Mouse (Mus musculus) megakaryocyte, embryonic 14.5 days (primary cell): Measurements from ENCODE around the gene Spp1.

Source experiments
- FLI1 ChIP-seq: IDR thresholded peaks from 2 replicates; pipeline ENCODE4 v1.6.1; 2012; ENCODE audit warnings: low read length, inconsistent platforms, mixed read lengths
- GATA1 ChIP-seq: IDR thresholded peaks from 3 replicates; pipeline ENCODE4 v1.6.1; 2012; ENCODE audit warnings: mixed read lengths, low read length, inconsistent platforms, borderline replicate concordance

- TF ChIP-seq GATA1 (no peak), FLI1 (no peak)
Measured at GRCm38 (mm10) chr5:104417028-104417427, 17.9 kb upstream of the Spp1 start.
